Mouse (Mus musculus): ENCODE results near the gene Zfp11. TPM values are rescaled to one million over a fixed set of nuclear protein-coding genes. Genes with fewer than 3 reads are reported as not detected.

Zfp11 gene
- total RNA-seq, 2 experiments from 2014 or later: 4.5 to 4.6 TPM

- no peak for DNase-seq
These were observed 62.4 kb downstream of the Zfp11 start for GRCm38 (mm10) chr5:129607476-129607875.

Other genes starting within 250 kb of the Zfp11 start
- 10 to 100 TPM; 55.4 to 56.2 TPM for gene Sfswap, start 168.9 kb downstream of the Zfp11 start, total RNA-seq (2021)
- gene Mmp17, start 85.9 kb downstream of the Zfp11 start, total RNA-seq (2021): 1 to 10 TPM; 1.0 to 1.5 TPM
- gene Sept14, start 38.4 kb upstream of the Zfp11 start, total RNA-seq (2021): not detected
- gene Mrps17, start 45.4 kb upstream of the Zfp11 start, total RNA-seq (2021): 10 to 100 TPM; 77.2 to 87.1 TPM
- gene Nipsnap2, start 55.0 kb upstream of the Zfp11 start, total RNA-seq (2021): 100 to 1,000 TPM; 478 to 526 TPM
- gene Psph, start 117.3 kb upstream of the Zfp11 start, total RNA-seq (2021): 10 to 100 TPM; 13.0 to 14.7 TPM
- gene Sumf2, start 176.9 kb upstream of the Zfp11 start, total RNA-seq (2021): 10 to 100 TPM; 13.0 to 13.7 TPM
- gene Chchd2, start 217.4 kb upstream of the Zfp11 start, total RNA-seq (2021): 100 to 1,000 TPM; 757 to 792 TPM
- 1 to 10 TPM; 1.2 to 1.3 TPM for gene Zbed5, start 225.6 kb upstream of the Zfp11 start, total RNA-seq (2021)
- 1 to 10 TPM; 2.8 to 3.1 TPM for gene Phkg1, start 228.4 kb upstream of the Zfp11 start, total RNA-seq (2021)
- 1 to 10 TPM in 1 of 2 experiments, not detected in 1; 1.9 TPM for gene Nupr1l, start 238.4 kb upstream of the Zfp11 start, total RNA-seq (2021)